Mouse (Mus musculus): ENCODE results near the gene Tubb5. TPM values are rescaled to one million over a fixed set of nuclear protein-coding genes. Genes with fewer than 3 reads are reported as not detected.

Tubb5 gene
- polyA plus RNA-seq, 1 experiment: 3,347 TPM

GRCm38 (mm10) chr17:35810900-35811648 lies 27.0 kb downstream of the Tubb5 start:
- DNase-seq (ENCODE audit: low read depth): no peak

GRCm38 (mm10) chr17:35809395-35809794 lies 28.7 kb downstream of the Tubb5 start:
- no peak for TF ChIP-seq POLR2A (IDR thresholded peaks at IDR 0.05; ENCODE audit: borderline replicate concordance, extremely low read depth, insufficient read depth, insufficient read length, poor library complexity, severe bottlenecking)
- TF ChIP-seq CTCF (IDR thresholded peaks at IDR 0.05; ENCODE audit: borderline replicate concordance, extremely low read depth, insufficient read depth, insufficient read length): no peak
- DNase-seq (ENCODE audit: low read depth): no peak

More at GRCm38 (mm10) chr17:35810900-35811648, 27.0 kb downstream of the Tubb5 start:
- no peak for TF ChIP-seq CTCF (IDR thresholded peaks at IDR 0.05; ENCODE audit: borderline replicate concordance, extremely low read depth, insufficient read depth, insufficient read length)
- TF ChIP-seq POLR2A (IDR thresholded peaks at IDR 0.05; ENCODE audit: borderline replicate concordance, extremely low read depth, insufficient read depth, insufficient read length, poor library complexity, severe bottlenecking): no peak

DNA sequence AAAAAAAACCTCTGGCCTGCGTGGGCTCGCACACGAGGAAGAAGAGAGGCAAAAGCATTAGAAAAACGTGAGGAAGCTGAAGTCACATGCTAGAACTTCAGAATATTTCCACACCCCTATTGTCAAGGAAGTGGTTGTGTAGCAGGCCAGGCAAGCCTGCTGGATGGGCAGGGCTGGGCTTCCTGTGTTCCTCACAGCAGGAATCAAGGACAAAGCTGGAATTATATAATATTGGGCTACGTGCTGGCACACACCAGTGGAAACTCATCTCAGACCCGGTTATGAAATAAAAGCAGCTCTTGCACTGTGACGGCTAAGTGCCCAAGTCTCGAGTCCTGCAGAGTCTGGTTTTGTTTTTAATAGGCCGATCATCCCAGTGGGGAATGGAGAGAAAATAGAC lies 30.0 kb downstream of the Tubb5 start:
- no peak for DNase-seq (ENCODE audit: low read depth)
- TF ChIP-seq CTCF (IDR thresholded peaks at IDR 0.05; ENCODE audit: borderline replicate concordance, extremely low read depth, insufficient read depth, insufficient read length) (no peak), POLR2A (IDR thresholded peaks at IDR 0.05; ENCODE audit: borderline replicate concordance, extremely low read depth, insufficient read depth, insufficient read length, poor library complexity, severe bottlenecking) (no peak)

DNA sequence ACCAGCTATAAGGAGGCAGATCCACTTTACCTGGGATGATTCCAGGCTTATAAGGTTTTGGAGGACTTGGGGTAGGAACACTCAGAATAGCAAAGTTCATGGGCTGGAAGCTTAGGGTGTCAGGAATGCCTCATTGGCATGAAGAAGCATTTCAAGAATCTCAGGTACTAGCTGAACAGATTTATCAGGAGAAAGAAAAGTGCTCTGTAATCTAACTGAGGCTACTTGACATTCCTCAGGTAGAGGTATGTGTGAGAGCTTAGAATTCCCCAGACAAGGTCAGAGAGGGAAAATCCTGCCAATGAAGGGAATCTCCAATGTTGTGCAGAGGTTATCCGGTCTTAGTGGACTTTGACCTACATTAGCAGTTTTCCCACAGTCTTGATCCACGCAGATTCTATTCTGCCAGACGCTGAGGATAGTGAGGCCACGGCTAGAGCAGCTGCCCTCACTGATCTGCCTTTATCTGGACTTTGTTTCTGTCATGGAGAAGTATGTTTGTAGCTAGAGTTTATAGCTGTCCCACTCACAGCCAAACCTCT lies 34.2 kb downstream of the Tubb5 start:
- no peak for DNase-seq (ENCODE audit: low read depth)
- no peak for TF ChIP-seq CTCF (IDR thresholded peaks at IDR 0.05; ENCODE audit: borderline replicate concordance, extremely low read depth, insufficient read depth, insufficient read length)
- TF ChIP-seq POLR2A (IDR thresholded peaks at IDR 0.05; ENCODE audit: borderline replicate concordance, extremely low read depth, insufficient read depth, insufficient read length, poor library complexity, severe bottlenecking): no peak

DNA sequence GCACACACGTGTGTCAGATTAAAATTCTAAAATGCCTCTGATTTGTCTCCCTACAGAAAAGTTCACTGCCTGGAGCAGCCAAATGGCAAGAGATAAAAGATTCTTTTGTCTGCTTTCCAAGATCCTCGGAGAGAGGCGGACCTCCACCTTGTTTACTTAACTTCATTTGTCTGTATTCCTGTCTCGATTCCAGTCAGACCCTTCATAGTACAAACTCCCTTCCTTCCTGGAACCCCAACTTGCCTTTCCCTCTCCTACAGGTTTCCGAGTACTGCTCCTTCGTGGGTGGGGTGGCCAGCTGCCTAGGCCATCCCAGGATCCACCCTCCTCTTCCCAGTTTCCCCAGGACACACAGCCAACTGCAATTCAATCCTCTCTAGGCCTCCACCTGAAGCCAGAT lies 35.1 kb downstream of the Tubb5 start:
- peak; percentile 25 for DNase-seq (ENCODE audit: low read depth)
- TF ChIP-seq POLR2A (IDR thresholded peaks at IDR 0.05; ENCODE audit: borderline replicate concordance, extremely low read depth, insufficient read depth, insufficient read length, poor library complexity, severe bottlenecking): no peak
- no peak for TF ChIP-seq CTCF (IDR thresholded peaks at IDR 0.05; ENCODE audit: borderline replicate concordance, extremely low read depth, insufficient read depth, insufficient read length)

GRCm38 (mm10) chr17:35800905-35801304 lies 37.2 kb downstream of the Tubb5 start:
- no peak for TF ChIP-seq POLR2A (IDR thresholded peaks at IDR 0.05; ENCODE audit: borderline replicate concordance, extremely low read depth, insufficient read depth, insufficient read length, poor library complexity, severe bottlenecking)
- no peak for TF ChIP-seq CTCF (IDR thresholded peaks at IDR 0.05; ENCODE audit: borderline replicate concordance, extremely low read depth, insufficient read depth, insufficient read length)
- DNase-seq (ENCODE audit: low read depth): no peak

DNA sequence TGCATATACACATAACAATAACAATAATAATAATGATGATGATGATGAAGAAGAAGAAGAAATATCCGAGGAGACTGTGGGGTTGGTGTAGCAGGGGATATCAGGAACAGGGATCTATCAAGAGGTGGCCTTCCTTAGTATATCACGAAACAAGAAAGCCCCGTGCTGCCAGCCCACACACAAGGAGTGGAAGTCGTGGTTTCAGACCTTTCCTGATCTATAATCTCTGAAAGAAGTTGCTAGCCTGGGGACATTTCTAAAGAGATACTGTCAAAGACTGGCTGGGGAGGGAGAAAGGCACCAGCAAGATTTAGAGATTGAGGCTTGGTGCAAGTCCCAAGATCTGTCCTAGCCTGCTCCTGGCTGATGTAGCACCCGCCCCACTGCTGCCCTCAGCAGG lies 41.3 kb downstream of the Tubb5 start:
- no peak for TF ChIP-seq CTCF (IDR thresholded peaks at IDR 0.05; ENCODE audit: borderline replicate concordance, extremely low read depth, insufficient read depth, insufficient read length)
- TF ChIP-seq POLR2A (IDR thresholded peaks at IDR 0.05; ENCODE audit: borderline replicate concordance, extremely low read depth, insufficient read depth, insufficient read length, poor library complexity, severe bottlenecking): no peak
- DNase-seq (ENCODE audit: low read depth): no peak

DNA sequence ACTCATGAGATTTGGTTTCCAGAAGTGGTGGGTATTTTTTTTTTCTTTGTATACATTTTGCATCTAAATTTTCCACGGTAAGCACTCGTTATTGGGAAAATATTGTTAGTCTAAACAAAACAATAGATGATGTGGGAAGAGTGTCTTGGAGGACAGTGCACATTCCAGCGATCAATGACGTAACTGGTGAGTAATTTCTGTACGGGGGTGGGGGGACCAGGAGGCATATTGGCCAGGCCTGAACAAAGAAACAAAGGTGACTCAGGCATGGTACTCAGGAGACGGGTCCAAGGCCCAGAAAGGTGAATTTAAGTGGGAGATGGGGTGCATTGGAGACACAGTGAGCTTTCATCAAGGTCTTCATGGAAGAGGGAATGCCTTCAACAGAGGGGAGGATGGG lies 42.5 kb downstream of the Tubb5 start:
- TF ChIP-seq CTCF (IDR thresholded peaks at IDR 0.05; ENCODE audit: borderline replicate concordance, extremely low read depth, insufficient read depth, insufficient read length): no peak
- TF ChIP-seq POLR2A (IDR thresholded peaks at IDR 0.05; ENCODE audit: borderline replicate concordance, extremely low read depth, insufficient read depth, insufficient read length, poor library complexity, severe bottlenecking): no peak
- DNase-seq (ENCODE audit: low read depth): no peak

GRCm38 (mm10) chr17:35795099-35795498 lies 43.0 kb downstream of the Tubb5 start:
- TF ChIP-seq POLR2A (IDR thresholded peaks at IDR 0.05; ENCODE audit: borderline replicate concordance, extremely low read depth, insufficient read depth, insufficient read length, poor library complexity, severe bottlenecking): no peak
- TF ChIP-seq CTCF (IDR thresholded peaks at IDR 0.05; ENCODE audit: borderline replicate concordance, extremely low read depth, insufficient read depth, insufficient read length): no peak
- DNase-seq (ENCODE audit: low read depth): no peak

DNA sequence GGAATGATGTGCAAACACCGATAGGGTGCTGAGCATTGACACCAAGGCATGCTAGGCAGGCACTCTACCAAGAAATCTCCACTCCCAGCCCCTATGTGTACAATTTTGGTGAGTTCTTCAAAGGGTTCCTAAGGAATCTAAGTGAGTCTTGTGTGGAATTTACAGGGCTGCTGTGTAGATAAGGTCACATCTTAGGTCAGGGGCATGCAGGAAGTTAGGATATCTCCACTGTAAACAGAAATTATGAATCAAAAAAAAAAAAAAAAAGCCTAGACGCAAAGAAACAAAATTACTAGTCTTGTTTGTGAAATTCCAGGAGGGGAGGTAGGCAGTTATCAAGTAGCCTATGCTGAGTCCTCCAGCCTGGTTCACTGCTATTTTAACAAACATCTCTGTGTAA lies 45.3 kb downstream of the Tubb5 start:
- TF ChIP-seq CTCF (IDR thresholded peaks at IDR 0.05; ENCODE audit: borderline replicate concordance, extremely low read depth, insufficient read depth, insufficient read length) (no peak), POLR2A (IDR thresholded peaks at IDR 0.05; ENCODE audit: borderline replicate concordance, extremely low read depth, insufficient read depth, insufficient read length, poor library complexity, severe bottlenecking) (no peak)
- DNase-seq (ENCODE audit: low read depth): no peak

GRCm38 (mm10) chr17:35790933-35791332 lies 47.2 kb downstream of the Tubb5 start:
- TF ChIP-seq CTCF (IDR thresholded peaks at IDR 0.05; ENCODE audit: borderline replicate concordance, extremely low read depth, insufficient read depth, insufficient read length): no peak
- no peak for DNase-seq (ENCODE audit: low read depth)

- no peak for DNase-seq (ENCODE audit: low read depth)
Measured at GRCm38 (mm10) chr17:35788025-35788424, 50.1 kb downstream of the Tubb5 start.

More at GRCm38 (mm10) chr17:35788025-35788424, 50.1 kb downstream of the Tubb5 start:
- TF ChIP-seq POLR2A (IDR thresholded peaks at IDR 0.05; ENCODE audit: borderline replicate concordance, extremely low read depth, insufficient read depth, insufficient read length, poor library complexity, severe bottlenecking) (no peak), CTCF (IDR thresholded peaks at IDR 0.05; ENCODE audit: borderline replicate concordance, extremely low read depth, insufficient read depth, insufficient read length) (no peak)

Data from brain, embryonic 14.5 days (tissue).